Mouse (Mus musculus): Measurements from ENCODE around the gene Polr1c. TPM values are rescaled to one million over a fixed set of nuclear protein-coding genes. Genes with fewer than 3 reads are reported as not detected.

Polr1c gene
- total RNA-seq, 2 experiments from 2014 or later, result 40.4 to 86.8 TPM

- no peak for ATAC-seq (replicated peaks; ENCODE audit: poor library complexity, severe bottlenecking)
These were observed 19.1 kb upstream of the Polr1c start for GRCm38 (mm10) chr17:46266986-46267385.

DNA sequence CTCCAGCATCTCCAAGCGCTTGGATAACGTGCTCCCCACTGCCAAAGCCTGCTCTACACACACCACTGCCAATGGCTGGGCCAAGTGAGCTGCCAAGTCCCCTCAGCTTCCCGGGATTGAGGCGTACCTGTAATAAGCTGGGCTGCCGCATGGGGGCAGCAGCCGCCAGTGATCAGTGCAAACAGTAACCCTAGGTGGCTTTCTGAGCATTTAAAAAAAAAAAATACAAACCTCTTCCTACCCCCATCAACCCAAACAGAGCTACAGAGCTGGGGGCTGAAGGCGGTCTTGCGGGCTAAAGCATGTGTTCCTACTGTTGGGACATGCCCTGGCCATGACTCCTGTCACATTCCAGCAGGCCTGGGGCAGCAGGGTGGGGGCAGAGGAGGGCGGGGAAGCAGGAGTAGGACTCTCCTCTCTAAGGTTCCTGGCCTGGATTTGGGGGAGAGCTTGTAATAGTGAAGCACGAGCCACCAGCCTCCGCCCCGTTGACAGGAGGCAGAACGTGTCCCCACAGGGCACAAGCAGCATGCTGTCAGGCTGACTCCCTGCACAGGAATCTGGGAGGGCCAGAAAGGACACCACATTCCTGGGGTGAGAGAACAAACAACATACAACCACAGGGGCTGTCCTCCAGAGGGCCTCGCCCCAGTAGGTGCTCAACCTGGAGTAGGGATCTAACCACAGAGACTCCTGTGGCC, 18.2 kb upstream of the Polr1c start:
- peak; percentile 85 for ATAC-seq (replicated peaks; ENCODE audit: poor library complexity, severe bottlenecking)

DNA sequence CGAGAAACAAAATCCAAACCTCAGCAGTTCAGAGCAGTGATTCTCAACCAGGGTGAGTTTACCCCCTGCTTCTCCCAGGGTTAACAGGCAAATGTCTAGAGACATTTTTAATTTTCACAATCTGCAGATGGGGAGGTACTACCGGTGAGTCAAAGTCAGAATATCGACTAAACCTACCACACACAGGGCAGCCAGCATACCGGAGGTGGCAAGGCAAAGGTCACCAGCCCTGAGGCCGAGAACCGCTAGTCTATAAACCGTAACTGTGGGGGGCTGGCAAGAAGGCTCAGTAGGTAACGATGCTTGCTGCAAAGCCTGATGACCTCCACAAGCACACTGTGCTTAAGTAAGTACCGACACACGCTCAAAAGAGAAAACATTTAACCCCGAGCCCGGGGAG, 17.6 kb upstream of the Polr1c start:
- no peak for ATAC-seq (replicated peaks; ENCODE audit: poor library complexity, severe bottlenecking)

DNA sequence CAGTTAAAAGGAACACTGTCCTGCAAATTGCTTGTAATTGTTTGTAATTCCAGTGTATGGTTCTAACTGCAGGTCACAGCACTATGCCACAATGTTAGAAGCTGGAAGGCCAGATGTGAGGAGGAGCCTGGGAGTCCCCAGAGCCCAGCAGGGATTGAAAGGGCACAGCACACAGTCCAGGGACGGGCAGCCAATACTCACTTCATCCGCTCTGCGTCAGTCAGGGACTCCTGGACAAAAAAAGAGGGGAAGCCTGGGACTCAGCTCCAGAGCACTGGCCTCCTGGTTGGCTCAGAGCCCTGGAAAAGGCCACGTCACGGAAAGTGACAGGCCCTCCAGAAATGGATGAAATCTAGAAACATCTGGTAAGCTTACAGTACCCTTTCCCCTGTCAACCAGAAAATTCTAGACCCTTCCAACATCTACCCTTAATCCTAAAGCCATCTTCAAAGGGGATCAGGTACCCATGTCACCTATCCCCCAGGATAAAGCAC, 14.4 kb upstream of the Polr1c start:
- ATAC-seq (replicated peaks; ENCODE audit: poor library complexity, severe bottlenecking), result no peak

DNA sequence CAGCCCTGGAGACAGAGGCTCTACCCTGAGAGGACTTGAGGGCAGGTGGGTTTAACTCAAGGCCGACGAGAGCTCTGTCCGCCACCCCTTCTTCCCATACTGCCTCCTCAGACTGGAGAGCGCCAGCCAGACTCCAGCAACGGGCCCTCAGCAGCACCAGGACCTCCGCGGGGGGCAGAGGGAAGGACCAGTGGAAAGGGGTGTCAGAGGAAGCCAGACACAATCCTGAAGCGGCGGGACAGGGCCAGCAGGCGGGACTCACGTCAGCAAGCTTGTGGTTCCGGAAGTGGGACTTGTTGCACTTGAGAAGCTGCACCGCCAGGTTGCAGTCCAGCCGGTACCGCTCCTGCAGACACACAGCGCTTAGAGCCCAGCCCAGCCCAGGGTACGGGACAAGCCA, 11.8 kb upstream of the Polr1c start:
- ATAC-seq (replicated peaks; ENCODE audit: poor library complexity, severe bottlenecking), result no peak

DNA sequence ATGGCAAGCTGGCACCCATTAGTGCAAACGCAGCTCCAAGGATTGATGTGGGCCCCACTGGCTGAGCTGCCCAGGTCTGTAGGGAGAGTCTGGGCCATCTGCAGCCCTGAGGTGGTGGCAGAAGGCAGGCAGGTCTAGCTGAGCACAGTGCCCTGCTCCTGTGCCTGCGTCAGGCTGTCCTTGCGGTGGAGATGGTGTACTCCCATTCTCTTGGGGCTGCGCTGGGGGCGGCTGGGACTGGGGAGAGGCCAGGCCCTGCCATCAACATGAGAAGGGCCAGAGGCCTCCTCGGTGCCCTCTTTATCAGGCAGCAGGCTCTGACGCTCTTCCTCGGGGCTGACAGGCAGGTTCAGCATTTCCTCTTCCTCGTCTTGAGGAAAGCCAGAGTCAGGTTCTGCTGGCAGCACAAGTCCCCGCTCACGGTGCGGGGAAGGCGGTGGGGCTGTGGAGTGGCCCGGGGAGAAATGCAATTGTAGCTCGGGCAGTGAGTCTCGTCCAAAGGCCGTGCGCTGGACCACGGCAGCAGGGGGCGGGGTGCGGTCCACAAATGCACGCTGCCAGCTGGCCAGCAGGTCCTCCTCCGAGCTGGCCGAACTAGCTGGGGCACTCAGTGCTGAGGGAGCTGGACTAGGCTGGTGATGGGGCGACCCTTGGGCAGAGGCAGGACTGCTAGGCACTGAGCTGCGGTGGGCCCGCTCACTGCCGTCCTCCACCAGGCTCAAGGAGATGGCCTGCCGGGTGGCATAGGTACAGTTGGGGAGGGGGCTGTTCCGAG, 10.6 kb upstream of the Polr1c start:
- ATAC-seq (replicated peaks; ENCODE audit: poor library complexity, severe bottlenecking), result no peak

GRCm38 (mm10) chr17:46255147-46255546, 7.3 kb upstream of the Polr1c start:
- no peak for ATAC-seq (replicated peaks; ENCODE audit: poor library complexity, severe bottlenecking)

DNA sequence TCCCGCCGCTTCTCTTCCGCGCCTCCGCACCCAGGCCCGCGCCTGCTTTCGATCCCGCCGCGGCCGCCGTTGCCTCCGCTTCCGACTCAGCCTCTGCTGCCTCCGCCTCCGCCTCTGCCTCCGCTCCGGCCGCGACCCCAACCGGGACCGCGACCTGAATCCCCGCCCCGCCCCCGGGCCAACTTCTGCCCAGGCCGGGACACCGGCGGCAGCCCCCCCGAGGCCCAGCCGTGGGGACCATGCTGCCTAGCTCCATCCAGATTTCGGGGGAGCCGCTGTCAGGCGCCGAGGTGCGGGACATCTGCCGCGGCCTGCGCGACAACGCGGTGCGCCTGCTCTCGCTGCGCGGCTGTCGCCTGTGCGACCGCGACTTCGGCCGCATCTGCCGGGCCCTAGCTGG, 6.3 kb upstream of the Polr1c start:
- no peak for ATAC-seq (replicated peaks; ENCODE audit: poor library complexity, severe bottlenecking)

DNA sequence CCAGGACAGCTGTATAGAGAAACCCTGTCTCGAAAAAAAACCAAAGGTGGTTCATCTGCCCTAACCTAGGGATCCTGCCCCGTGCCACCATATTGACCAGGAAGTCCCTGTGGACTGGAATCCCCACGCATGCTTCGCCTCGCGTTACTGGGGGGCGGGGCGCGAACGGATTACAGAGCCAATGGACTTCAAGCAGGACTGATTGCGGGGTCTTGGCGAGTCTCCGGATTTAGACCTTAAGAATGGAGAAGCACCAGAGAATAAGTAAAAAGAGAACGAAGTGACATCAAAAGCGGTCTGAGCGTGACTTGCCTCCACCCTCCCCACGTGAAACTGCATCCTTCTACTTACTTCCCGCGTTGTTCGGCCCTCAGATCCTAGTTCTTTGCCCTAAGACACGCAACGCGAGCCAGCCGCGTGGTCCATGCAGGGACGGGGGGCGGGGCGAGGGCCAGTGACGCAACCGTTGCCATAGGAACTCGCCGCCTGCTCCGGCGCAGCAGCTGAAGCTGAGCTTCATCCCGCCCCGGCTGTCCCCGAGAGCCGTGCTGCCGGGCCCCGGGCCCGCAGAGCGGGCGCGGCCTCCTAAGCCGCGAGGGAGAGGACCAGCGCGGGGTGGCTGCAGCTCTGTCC, 5.7 kb upstream of the Polr1c start, which contains the start of gene Lrrc73:
Lrrc73 (plus strand) TSS at position 80 of the 633 bp plus-strand sequence.
- ATAC-seq (replicated peaks; ENCODE audit: poor library complexity, severe bottlenecking), result peak; percentile 84

DNA sequence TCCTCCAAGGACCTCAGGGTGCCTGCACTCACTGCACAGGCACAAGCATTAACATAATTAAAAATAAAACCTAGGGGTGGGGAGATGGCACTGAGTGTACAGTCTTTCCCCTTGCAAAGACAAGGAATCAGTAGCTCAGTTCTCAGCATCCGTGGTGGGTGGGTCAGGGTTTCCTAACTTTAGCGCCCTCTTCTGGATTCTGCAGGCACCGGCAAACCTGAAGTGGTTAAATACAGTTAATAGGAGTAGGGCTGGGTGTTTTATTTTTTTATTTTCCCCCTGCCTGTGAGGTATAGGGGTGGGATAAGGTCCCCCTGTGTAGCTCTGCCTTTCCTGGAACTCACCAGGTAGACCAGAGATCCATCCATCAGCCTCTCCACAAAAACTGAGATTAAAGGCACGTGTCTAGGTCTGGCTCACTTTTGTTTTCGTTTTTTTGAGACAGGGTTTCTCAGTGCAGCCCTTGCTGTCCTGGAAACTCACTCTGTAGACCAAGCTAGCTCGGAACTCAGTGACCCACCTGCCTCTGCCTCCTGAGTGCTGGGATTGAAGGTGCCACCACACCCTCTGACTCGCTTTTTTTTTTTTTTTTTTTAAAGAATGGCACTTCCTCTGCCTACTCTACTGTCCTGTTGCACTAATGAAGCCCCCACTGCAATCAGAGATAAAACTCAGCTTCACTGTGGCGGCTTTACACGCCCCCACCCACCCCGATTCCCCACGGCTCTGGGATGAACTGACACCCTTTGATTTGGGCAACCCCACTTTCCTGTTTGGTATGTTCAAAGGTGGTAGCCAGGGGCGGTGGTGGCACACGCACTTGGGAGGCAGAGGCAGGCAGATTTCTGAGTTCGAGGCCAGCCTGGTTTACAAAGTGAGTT, 5.0 kb upstream of the Polr1c start:
- 0 out of 2 replicates have a peak, but pooled peaks have one; percentile 10 for ATAC-seq (replicated peaks; ENCODE audit: poor library complexity, severe bottlenecking)

GRCm38 (mm10) chr17:46251174-46251573, 3.3 kb upstream of the Polr1c start:
- no peak for ATAC-seq (replicated peaks; ENCODE audit: poor library complexity, severe bottlenecking)

DNA sequence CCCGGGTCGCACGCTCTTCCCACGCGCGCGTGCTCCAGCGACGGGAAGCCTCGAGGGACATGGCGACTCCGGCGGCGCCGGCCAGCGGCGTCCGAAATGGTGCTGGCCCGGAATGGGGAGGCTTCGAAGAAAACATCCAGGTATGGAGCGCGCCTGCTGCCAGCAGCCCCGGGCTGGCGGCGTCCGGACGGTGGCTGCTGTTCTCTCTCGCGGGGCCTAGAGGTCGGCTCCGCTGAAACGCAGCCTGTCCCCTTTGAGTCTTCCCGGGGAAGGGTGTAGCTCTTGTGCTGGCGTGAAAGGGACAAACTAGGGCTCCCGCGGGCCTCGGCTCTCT, 302 bp upstream of the Polr1c start:
- ATAC-seq (replicated peaks; ENCODE audit: poor library complexity, severe bottlenecking), result no peak

GRCm38 (mm10) chr17:46244579-46244978, 3.3 kb downstream of the Polr1c start:
- no peak for ATAC-seq (replicated peaks; ENCODE audit: poor library complexity, severe bottlenecking)

DNA sequence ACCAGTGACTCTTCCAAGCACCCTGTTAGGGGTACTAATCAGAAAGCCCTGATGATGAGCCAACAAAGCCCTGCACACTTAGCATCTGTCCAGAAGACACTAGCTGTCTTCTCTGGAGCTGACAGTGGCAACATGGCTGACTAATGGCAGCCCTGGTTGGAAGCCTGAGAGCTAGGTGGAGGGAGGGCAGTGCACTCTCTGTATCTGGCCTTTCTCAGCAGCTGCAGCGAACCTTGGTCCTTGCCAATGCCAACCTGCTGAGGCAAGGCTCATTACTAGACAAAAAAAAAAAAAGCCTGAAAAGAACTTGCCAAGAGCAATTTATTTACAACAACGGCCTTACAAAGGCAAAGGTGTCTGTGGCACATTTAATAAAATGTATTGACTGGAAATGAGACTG, 4.2 kb downstream of the Polr1c start:
- no peak for ATAC-seq (replicated peaks; ENCODE audit: poor library complexity, severe bottlenecking)

DNA sequence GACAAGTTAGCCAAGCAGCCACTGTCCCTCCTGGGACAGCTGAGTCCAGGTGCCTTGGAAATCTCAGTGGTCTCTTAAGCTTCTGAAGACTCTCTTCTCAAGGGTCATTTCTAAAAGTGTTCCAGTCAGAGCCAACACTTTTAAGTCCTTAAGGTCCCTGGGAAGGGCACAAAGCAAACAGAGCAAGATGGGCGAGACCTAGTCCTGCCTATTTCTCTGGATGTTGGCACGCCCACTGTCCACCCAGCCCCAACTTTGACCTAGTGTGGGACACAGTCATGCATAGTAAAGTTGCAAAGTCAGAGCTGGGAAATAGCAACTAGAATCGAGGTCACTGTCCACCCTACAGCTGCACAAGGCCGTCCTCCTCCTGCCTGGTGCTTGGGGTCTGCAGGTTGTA, 4.9 kb downstream of the Polr1c start:
- no peak for ATAC-seq (replicated peaks; ENCODE audit: poor library complexity, severe bottlenecking)

- no peak for ATAC-seq (replicated peaks; ENCODE audit: poor library complexity, severe bottlenecking)
These were observed 5.6 kb downstream of the Polr1c start for GRCm38 (mm10) chr17:46242274-46242673.

DNA sequence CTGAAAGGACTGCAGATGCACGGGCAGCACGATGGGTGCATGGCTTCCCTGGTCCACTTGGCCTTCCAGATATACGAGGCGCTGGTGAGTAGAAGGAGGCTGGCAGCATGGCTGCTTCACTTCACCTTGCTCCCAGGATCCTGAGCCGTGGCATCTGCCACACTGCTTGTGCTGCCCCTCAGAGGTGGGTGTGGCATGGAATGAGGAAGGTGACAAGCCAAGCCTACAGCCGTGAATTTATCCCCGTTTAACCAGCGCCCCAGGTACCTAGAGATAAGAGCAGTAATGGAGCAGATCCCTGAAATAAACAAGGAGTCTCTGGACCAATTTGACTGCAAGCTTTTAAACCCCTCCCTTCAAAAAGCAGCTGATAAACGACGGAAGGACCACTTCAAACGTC, 6.4 kb downstream of the Polr1c start:
- ATAC-seq (replicated peaks; ENCODE audit: poor library complexity, severe bottlenecking), result no peak

GRCm38 (mm10) chr17:46239516-46240114, 8.2 kb downstream of the Polr1c start:
- no peak for ATAC-seq (replicated peaks; ENCODE audit: poor library complexity, severe bottlenecking)

- no peak for ATAC-seq (replicated peaks; ENCODE audit: poor library complexity, severe bottlenecking)
These were observed 10.4 kb downstream of the Polr1c start for GRCm38 (mm10) chr17:46237480-46237879.

DNA sequence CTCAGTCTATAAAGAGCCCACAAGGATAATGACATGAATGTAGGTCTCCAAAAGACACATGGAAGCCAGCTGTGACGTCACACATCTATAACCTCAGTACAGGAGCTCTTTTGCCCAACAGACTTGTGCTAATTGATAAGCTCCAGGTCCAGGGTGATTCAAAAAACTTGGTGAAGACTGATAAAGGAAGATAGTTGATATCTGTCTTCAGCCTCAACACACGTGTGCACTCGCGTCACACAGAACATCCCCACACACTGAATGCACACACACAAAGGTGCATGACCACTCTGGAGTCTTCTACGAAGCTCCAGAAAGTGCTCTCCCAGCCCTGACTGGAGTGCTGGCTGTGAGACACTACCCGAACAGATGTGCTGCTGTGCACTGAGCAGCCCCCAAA, 10.8 kb downstream of the Polr1c start:
- no peak for ATAC-seq (replicated peaks; ENCODE audit: poor library complexity, severe bottlenecking)

Data from granulocyte monocyte progenitor cell, adult 5-6 weeks (primary cell).